Mouse (Mus musculus): ENCODE results near the gene Slc28a3.

GRCm38 (mm10) chr13:58542601-58543041 is 68.1 kb downstream of the Slc28a3 start:
- TF ChIP-seq GATA1 (IDR thresholded peaks at IDR 0.05; ENCODE audit: borderline replicate concordance, low read length) (no peak), FLI1 (IDR thresholded peaks at IDR 0.05; ENCODE audit: low read length) (no peak)

Measured in megakaryocyte, embryonic 14.5 days (primary cell).